Mouse (Mus musculus) limb, embryonic 12.5 days (tissue): ENCODE measurements at regions not wholly inside any gene's neighbourhood (a gene's known extent, or its start where the extent isn't known, plus 50 kb on each side); places are given as distances from the start of the nearest gene placed in this dataset.

Experiments
- ATAC-seq: fragments of 200-750 bp; cut with Nextera tagmentation; 2 replicates; pipeline ENCODE4 v1.8.0; 2017; ENCODE audit warnings: low read depth, moderate TSS enrichment; ENCODE audit not compliant: insufficient number of reproducible peaks, insufficient read depth, low FRiP score, low TSS enrichment
- H3K27ac ChIP-seq: fragments of 300-500 bp; sonication (generic); 2 replicates; pipeline ENCODE4 v1.5.1; 2016; ENCODE audit warnings: mild to moderate bottlenecking, moderate library complexity
- H3K27me3 ChIP-seq: fragments of 300-500 bp; sonication (generic); 2 replicates; pipeline ENCODE4 v1.6.1; 2016; ENCODE audit warnings: mild to moderate bottlenecking, moderate library complexity
- H3K36me3 ChIP-seq: fragments of 300-500 bp; sonication (generic); 2 replicates; pipeline ENCODE4 v1.6.1; 2016; ENCODE audit warnings: mild to moderate bottlenecking, moderate library complexity
- H3K4me1 ChIP-seq: fragments of 300-500 bp; sonication (generic); replicated peaks from 2 replicates; pipeline ENCODE4 v1.6.1; 2016
- H3K4me2 ChIP-seq: fragments of 300-500 bp; sonication (generic); 2 replicates; pipeline ENCODE4 v1.6.1; 2016; ENCODE audit warnings: mild to moderate bottlenecking, moderate library complexity
- H3K4me3 ChIP-seq: fragments of 300-500 bp; sonication (generic); replicated peaks from 2 replicates; pipeline ENCODE4 v1.5.1; 2016; ENCODE audit warnings: mild to moderate bottlenecking
- H3K9ac ChIP-seq: fragments of 300-500 bp; sonication (generic); replicated peaks from 2 replicates; pipeline ENCODE4 v1.6.1; 2016; ENCODE audit warnings: mild to moderate bottlenecking, moderate library complexity
- H3K9me3 ChIP-seq: fragments of 300-500 bp; sonication (generic); 2 replicates; pipeline ENCODE4 v1.6.1; 2016; ENCODE audit warnings: mild to moderate bottlenecking, moderate library complexity
- WGBS: fragments of 180-500 bp; shearing (Covaris S2); methylation state at CpG from one replicate; pipeline ENCODE4 v1.1.7; 2016; 5-methylcytosine and 5-hydroxymethylcytosine counted together

DNA sequence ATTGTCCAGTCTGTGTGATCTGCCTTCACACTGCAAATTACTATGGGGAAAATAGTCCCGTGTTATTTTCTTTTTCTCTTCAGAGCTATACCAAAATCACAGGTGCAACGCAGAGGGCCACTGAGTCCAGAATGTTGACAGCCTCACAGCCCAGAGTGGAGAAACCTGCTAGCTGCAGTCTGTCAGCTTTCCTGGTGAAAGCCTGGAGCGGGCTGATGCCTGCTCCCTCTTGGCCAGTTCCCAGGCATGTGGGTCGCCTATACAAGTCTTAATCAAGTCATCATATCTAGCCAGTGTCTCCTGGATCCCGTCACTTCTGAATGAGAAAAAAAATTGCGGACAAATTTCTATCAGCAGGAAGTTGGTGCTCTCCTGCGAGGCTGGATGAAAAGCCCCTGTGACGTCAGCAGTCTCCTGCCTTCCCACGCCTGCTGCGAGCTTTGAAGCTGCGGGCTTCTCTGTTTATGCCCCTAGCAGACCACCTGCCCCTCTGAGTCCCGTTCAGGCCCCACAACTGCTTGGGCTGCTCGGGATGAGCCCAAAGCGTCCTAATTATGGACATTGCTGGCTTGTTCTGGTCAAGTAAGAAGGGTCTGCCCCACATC, 227.1 kb upstream of the Hes1 start:
- Histone ChIP-seq H3K27ac (no peak overlapping the region), H3K9me3 (no peaks in the 10 kb centered on the region), H3K4me1 (peaks cover 42% of the 10 kb centered on the region), H3K27me3 (no peaks in the 10 kb centered on the region), H3K4me2 (peak overlapping the region; percentile 50), H3K4me3 (0 out of 2 replicates have a peak overlapping the region, but pooled peaks have one; percentile 6), H3K36me3 (no peaks in the 10 kb centered on the region), H3K9ac (0 out of 2 replicates have a peak overlapping the region, but pooled peaks have one; percentile 31)
- no peak for ATAC-seq
- 13% methylated on average over 14 of the region's 14 CpGs for WGBS

GRCm38 (mm10) chr16:29837874-29838273, 226.3 kb upstream of the Hes1 start:
- Histone ChIP-seq H3K4me1 (peaks cover 42% of the 10 kb centered on the region), H3K4me3 (no peak overlapping the region), H3K27ac (no peak overlapping the region), H3K36me3 (no peaks in the 10 kb centered on the region), H3K9me3 (no peaks in the 10 kb centered on the region), H3K27me3 (0 out of 2 replicates have a peak, but pooled peaks cover 4% of the 10 kb centered on the region), H3K9ac (no peak overlapping the region), H3K4me2 (no peak overlapping the region)
- WGBS, result 72% methylated on average over 5 of the region's 5 CpGs
- ATAC-seq, result no peak

DNA sequence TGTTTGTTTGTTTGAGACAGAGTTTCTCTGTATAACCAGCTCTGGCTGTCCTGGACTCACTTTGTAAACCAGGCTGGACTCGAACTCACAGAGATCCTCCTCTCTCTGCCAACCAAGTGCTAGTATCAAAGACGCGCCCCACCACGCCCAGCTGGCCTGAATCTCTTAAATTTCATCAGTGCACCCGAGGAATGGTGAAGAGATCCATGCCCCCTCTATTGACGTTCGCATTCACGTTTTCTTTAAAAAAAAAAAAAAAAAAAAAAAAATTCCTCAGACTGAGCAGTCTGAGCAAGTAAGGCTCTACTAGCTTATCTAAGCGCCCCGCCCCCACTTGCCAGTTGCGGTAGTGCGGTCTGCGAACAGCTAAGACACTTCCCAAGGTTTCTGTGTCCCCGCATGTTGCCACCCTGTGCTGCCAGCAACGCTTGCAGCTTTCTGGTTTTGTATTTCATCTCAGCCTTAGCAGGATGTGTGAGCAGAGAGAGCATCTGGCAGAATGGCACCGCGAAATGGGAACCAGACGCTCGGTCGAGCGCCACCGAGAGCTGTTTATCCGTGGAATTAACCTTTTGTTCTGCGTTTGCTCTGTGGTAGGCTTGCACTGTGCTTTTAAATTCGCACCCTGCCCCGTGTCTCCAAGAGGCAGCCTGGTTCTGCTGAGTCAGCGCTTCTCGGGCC, 225.1 kb upstream of the Hes1 start:
- Histone ChIP-seq H3K4me2 (peak overlapping the region; percentile 57), H3K36me3 (no peaks in the 10 kb centered on the region), H3K9ac (no peak overlapping the region; the same call in 1 of the 2 replicates), H3K9me3 (no peaks in the 10 kb centered on the region), H3K27ac (peak overlapping the region; percentile 91), H3K4me3 (peak overlapping the region; percentile 28), H3K4me1 (peaks cover 38% of the 10 kb centered on the region), H3K27me3 (0 out of 2 replicates have a peak, but pooled peaks cover 4% of the 10 kb centered on the region)
- 7% methylated on average over 28 of the region's 28 CpGs for WGBS
- peak; percentile 67 for ATAC-seq

DNA sequence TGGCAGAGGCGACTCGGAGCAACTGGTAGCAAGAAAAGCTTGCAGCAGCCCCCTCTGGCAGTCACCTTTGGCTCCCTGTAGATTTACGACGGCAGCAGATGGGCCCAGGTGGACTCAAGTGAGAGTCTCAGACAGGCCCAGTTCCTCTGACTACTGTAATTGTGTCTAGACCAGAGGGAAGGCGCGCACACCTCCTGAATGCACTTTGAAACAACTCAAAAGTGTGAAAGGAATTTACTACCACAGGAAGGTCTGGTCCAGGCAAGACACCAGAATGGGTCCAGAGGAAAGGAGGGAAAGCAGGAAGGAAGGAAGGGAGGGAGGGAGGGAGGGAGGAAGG, 224.6 kb upstream of the Hes1 start:
- Histone ChIP-seq H3K27me3 (0 out of 2 replicates have a peak, but pooled peaks cover 4% of the 10 kb centered on the region), H3K27ac (peak overlapping the region; percentile 91), H3K36me3 (no peaks in the 10 kb centered on the region), H3K4me3 (peak overlapping the region; percentile 28), H3K9me3 (no peaks in the 10 kb centered on the region), H3K4me1 (peaks cover 42% of the 10 kb centered on the region), H3K9ac (no peak overlapping the region; the same call in 1 of the 2 replicates), H3K4me2 (peak overlapping the region; percentile 57)
- under 1% methylated on average over 6 of the region's 6 CpGs for WGBS
- ATAC-seq, result peak; percentile 61; the same call in 1 of the 2 replicates

GRCm38 (mm10) chr16:29840412-29840811, 223.8 kb upstream of the Hes1 start:
- H3K9ac ChIP-seq, result no peak overlapping the region
- peaks cover 50% of the 10 kb centered on the region for H3K4me1 ChIP-seq
- 54% methylated on average over 2 of the region's 2 CpGs for WGBS
- H3K4me3 ChIP-seq, result no peak overlapping the region
- no peaks in the 10 kb centered on the region for H3K9me3 ChIP-seq
- 0 out of 2 replicates have a peak, but pooled peaks cover 4% of the 10 kb centered on the region for H3K27me3 ChIP-seq
- no peaks in the 10 kb centered on the region for H3K36me3 ChIP-seq
- 0 out of 2 replicates have a peak overlapping the region, but pooled peaks have one; percentile 91 for H3K27ac ChIP-seq
- no peak for ATAC-seq
- H3K4me2 ChIP-seq, result no peak overlapping the region

DNA sequence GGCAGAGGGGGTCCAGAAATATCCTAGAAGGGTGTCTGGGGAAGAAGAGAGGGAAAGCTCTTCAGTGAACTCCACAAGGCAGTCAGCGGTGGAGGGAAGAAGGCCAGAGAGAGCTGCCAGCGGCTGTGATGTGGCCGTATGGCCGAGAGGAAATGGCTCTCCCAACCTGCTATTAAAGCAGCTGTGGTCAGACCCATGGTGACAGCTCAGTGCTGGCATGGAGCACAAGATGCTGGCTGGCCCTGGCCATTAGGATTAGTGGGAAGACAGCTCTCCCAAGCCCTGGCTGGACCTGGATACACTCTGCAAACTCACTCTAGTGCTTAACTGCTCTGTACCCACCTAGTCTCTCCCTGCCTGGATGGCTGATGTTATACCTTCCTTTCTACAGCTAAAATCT, 223.1 kb upstream of the Hes1 start:
- H3K36me3 ChIP-seq, result no peaks in the 10 kb centered on the region
- no peaks in the 10 kb centered on the region for H3K9me3 ChIP-seq
- H3K27ac ChIP-seq, result no peak overlapping the region
- no peak for ATAC-seq
- H3K4me1 ChIP-seq, result peaks cover 50% of the 10 kb centered on the region
- H3K9ac ChIP-seq, result no peak overlapping the region
- 0 out of 2 replicates have a peak, but pooled peaks cover 4% of the 10 kb centered on the region for H3K27me3 ChIP-seq
- 24% methylated on average over 4 of the region's 4 CpGs for WGBS
- no peak overlapping the region for H3K4me3 ChIP-seq
- H3K4me2 ChIP-seq, result no peak overlapping the region

GRCm38 (mm10) chr16:29842071-29842470, 222.1 kb upstream of the Hes1 start:
- 0 out of 2 replicates have a peak, but pooled peaks cover 4% of the 10 kb centered on the region for H3K27me3 ChIP-seq
- no peak overlapping the region for H3K4me3 ChIP-seq
- H3K27ac ChIP-seq, result no peak overlapping the region
- H3K4me1 ChIP-seq, result peaks cover 46% of the 10 kb centered on the region
- H3K9me3 ChIP-seq, result no peaks in the 10 kb centered on the region
- ATAC-seq, result no peak
- H3K36me3 ChIP-seq, result no peaks in the 10 kb centered on the region
- 95% methylated on average over 4 of the region's 4 CpGs for WGBS
- H3K9ac ChIP-seq, result no peak overlapping the region
- no peak overlapping the region for H3K4me2 ChIP-seq

DNA sequence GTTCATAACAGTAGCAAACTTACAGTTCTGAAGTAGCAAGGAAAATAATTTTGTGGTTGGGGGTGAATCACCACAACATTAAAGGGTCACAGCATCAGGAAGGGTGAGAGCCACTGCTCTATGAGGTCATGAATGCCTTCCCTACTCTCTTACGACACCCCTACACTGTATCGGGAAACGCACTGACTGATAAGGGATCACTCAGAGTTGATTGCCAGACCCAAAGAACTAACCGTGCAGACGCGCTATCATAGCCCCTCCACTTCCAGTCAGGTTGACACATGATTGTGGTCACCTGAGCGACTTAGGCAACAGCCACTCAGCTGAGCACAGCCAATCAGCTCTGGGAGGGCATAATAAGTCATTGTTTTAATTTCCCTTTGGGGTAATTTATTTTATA, 220.7 kb upstream of the Hes1 start:
- Histone ChIP-seq H3K4me1 (peaks cover 41% of the 10 kb centered on the region), H3K27ac (no peak overlapping the region), H3K36me3 (no peaks in the 10 kb centered on the region), H3K9me3 (no peaks in the 10 kb centered on the region), H3K27me3 (0 out of 2 replicates have a peak, but pooled peaks cover 4% of the 10 kb centered on the region), H3K4me3 (no peak overlapping the region), H3K4me2 (no peak overlapping the region), H3K9ac (no peak overlapping the region)
- WGBS, result 83% methylated on average over 7 of the region's 7 CpGs
- no peak for ATAC-seq

DNA sequence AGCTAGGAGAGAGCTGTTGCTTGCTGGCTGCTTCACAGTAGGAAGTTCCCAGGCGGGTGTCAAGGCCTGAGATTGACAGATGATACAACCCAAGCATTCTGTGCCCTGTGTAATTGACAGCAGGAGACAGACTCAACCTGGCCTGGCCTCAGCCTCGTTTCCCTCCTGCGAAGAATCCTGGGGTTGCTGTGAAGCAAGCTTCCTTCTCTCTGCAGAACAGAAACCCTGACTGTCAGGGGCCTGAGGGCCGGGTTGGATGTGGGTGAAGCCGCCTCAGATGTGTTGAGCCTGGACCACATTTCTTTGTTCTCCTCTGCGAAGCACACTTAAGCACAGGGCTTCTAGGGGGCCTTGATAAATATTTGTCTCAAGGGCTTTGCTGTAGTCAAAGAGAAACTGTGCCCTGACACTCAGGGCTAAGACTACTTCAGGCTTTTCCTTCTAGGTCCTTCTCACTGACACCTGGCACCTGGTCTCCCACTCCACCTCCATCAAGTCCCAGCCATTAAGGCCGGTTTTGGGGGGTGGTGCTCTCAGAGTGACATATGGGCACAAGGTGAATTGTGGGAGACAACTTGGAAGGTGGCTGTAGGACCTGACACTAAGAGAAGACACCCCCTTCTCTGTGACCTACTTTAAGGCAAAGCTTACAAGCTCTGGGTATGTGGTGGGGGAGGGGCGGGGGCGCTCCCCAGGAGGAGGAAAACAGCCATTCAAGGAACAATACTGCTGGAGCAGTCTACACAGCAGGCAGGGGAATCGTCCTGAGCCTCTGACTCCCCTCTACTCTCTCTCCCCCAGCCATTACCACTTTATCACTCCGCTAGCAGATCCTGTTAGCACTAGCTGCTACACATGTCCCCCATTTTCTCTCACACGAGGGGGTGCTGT, 219.2 kb upstream of the Hes1 start:
- 27% methylated on average over 11 of the region's 12 CpGs for WGBS
- Histone ChIP-seq H3K4me3 (no peak overlapping the region), H3K27me3 (0 out of 2 replicates have a peak, but pooled peaks cover 4% of the 10 kb centered on the region), H3K9ac (no peak overlapping the region), H3K36me3 (no peaks in the 10 kb centered on the region), H3K4me1 (peaks cover 27% of the 10 kb centered on the region), H3K9me3 (no peaks in the 10 kb centered on the region), H3K4me2 (no peak overlapping the region), H3K27ac (no peak overlapping the region)
- no peak; the same call in 1 of the 2 replicates for ATAC-seq

DNA sequence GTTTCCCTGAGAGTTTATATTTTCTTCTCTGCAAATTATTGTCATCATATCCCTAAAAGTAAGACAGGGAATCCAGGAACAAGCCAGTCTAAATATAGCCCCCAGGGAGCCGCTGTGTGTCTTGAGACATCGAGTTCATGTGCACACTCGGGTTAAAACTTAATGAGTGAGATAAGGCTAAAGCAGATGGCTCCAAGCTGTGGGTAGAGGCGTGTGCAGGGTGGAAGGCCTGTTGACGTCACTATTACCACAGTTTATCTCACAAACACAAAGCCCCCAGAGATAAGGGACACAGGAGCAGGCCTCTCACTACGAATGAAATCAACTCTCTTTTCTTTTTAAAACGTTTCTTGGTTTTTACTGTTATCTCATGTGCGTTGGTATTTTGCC, 218.6 kb upstream of the Hes1 start:
- no peak overlapping the region for H3K9ac ChIP-seq
- H3K27me3 ChIP-seq, result 0 out of 2 replicates have a peak, but pooled peaks cover 4% of the 10 kb centered on the region
- no peak overlapping the region for H3K4me3 ChIP-seq
- H3K36me3 ChIP-seq, result no peaks in the 10 kb centered on the region
- no peaks in the 10 kb centered on the region for H3K9me3 ChIP-seq
- no peak overlapping the region for H3K4me2 ChIP-seq
- peaks cover 22% of the 10 kb centered on the region for H3K4me1 ChIP-seq
- no peak overlapping the region for H3K27ac ChIP-seq
- 44% methylated on average over 8 of the region's 8 CpGs for WGBS
- no peak for ATAC-seq

- H3K4me1 ChIP-seq, result peaks cover 14% of the 10 kb centered on the region
- H3K9me3 ChIP-seq, result no peaks in the 10 kb centered on the region
- H3K4me2 ChIP-seq, result no peak overlapping the region
- H3K4me3 ChIP-seq, result no peak overlapping the region
- no peak for ATAC-seq
- no peak overlapping the region for H3K27ac ChIP-seq
- no peaks in the 10 kb centered on the region for H3K36me3 ChIP-seq
- peaks cover 7% of the 10 kb centered on the region for H3K27me3 ChIP-seq
- 30% methylated on average over 1 of the region's 1 CpGs for WGBS
- H3K9ac ChIP-seq, result no peak overlapping the region
Measured at GRCm38 (mm10) chr16:29847059-29847458, 217.1 kb upstream of the Hes1 start.
